Mouse (Mus musculus) embryonic stem cell, embryonic (primary cell): Measurements from ENCODE around the gene Sema3b.

Source experiments
- CTCF ChIA-PET, 4 experiments: fragments of 300-600 bp in 2 of 4; fragments of 350-600 bp in 2 of 4; sonication (Branson Sonifier 250); formaldehyde crosslinking; loops; one replicate each; lab custom pipeline; 2022; ENCODE audit warnings: inconsistent platforms in 2 of 4; lab: Charles Lee
- POLR2A ChIA-PET, 4 experiments: fragments of 300-600 bp in 2 of 4; fragments of 350-600 bp in 2 of 4; sonication (Branson Sonifier 250); formaldehyde crosslinking; loops; one replicate each; lab custom pipeline; 2022; ENCODE audit warnings: antibody characterized with exemption in 4 of 4, inconsistent platforms in 1 of 4; lab: Charles Lee

Sema3b gene

GRCm38 (mm10) chr9:107580501-107581317 lies 28.3 kb downstream of the Sema3b start, which contains the start of gene Hyal3:
Hyal3 (plus strand) TSS chr9:107580818.
- ChIA-PET POLR2A (interaction anchor here (0.6 to 29.0 kb wide), 46 partner anchors 8 to 284 kb away, joined by 3 to 450 read pairs (median 6); partner anchors contain the start of genes Gnai2 (in 3 of the 4), Hyal2 (in 3 of the 4), Cyb561d2 (in 2 of the 4) and Nprl2 (in 2 of the 4)), CTCF (interaction anchor here in 3 of 4 experiments (0.5 to 2.4 kb wide), 16 partner anchors 9 to 206 kb away, joined by 3 to 12 read pairs (median 4); partner anchors contain the start of genes Gnai2 (in 1 of the 3) and Hyal2 (in 1 of the 3))

GRCm38 (mm10) chr9:107579023-107579900 lies 29.8 kb downstream of the Sema3b start:
- CTCF ChIA-PET = interaction anchor here in 2 of 4 experiments (1.0 to 2.4 kb wide), 6 partner anchors 8 to 205 kb away, joined by 3 to 12 read pairs (median 4); no protein-coding TSS in a partner anchor
- POLR2A ChIA-PET = interaction anchor here in 3 of 4 experiments (0.6 to 29.0 kb wide), 28 partner anchors 8 to 86 kb away, joined by 3 to 450 read pairs (median 7); partner anchors contain the start of genes Ifrd2 (in 3 of the 3), Cyb561d2 (in 2 of the 3), Gnai2 (in 2 of the 3) and Hyal2 (in 2 of the 3)

- POLR2A ChIA-PET = interaction anchor here in 3 of 4 experiments (0.6 to 29.0 kb wide), 17 partner anchors 9 to 838 kb away, joined by 3 to 450 read pairs (median 13); partner anchors contain the start of genes Ifrd2 (in 3 of the 3), Hyal2 (in 2 of the 3), Cyb561d2 (in 1 of the 3) and Nprl2 (in 1 of the 3)
Observed at GRCm38 (mm10) chr9:107578587-107578986, 30.4 kb downstream of the Sema3b start, which contains the start of gene Naa80. Naa80 (plus strand) TSS chr9:107578887.

GRCm38 (mm10) chr9:107577871-107578270 lies 31.2 kb downstream of the Sema3b start:
- ChIA-PET POLR2A (interaction anchor here in 3 of 4 experiments (0.6 to 29.0 kb wide), 18 partner anchors 9 to 837 kb away, joined by 3 to 450 read pairs (median 7); partner anchors contain the start of genes Ifrd2 (in 3 of the 3), Tusc2 (in 2 of the 3), Cyb561d2 (in 1 of the 3) and Hyal2 (in 1 of the 3)), CTCF (interaction anchor here in 1 of 4 experiments (0.5 to 2.0 kb wide), 5 partner anchors 23 to 68 kb away, joined by 3 to 9 read pairs (median 3); no protein-coding TSS in a partner anchor)

More at GRCm38 (mm10) chr9:107578587-107578986, 30.4 kb downstream of the Sema3b start, which contains the start of gene Naa80:
- CTCF ChIA-PET = interaction anchor here in 1 of 4 experiments (0.7 to 1.8 kb wide), 2 partner anchors 34 to 52 kb away, joined by 3 to 6 read pairs; no protein-coding TSS in a partner anchor

GRCm38 (mm10) chr9:107576357-107577107 lies 32.5 kb downstream of the Sema3b start, which contains the start of gene Hyal1:
Hyal1 (plus strand) TSS chr9:107576927.
- ChIA-PET CTCF (interaction anchor here in 2 of 4 experiments (1.1 to 2.0 kb wide), 11 partner anchors 10 to 177 kb away, joined by 3 to 12 read pairs (median 4); partner anchors contain the start of genes Cacna2d2 (in 1 of the 2) and Ifrd2 (in 1 of the 2)), POLR2A (interaction anchor here (0.5 to 29.0 kb wide), 63 partner anchors 8 to 817 kb away, joined by 3 to 450 read pairs (median 4); partner anchors contain the start of genes Ifrd2 (in 4 of the 4), 6430571L13Rik (in 3 of the 4), Gnai2 (in 3 of the 4) and Tusc2 (in 3 of the 4))

GRCm38 (mm10) chr9:107575579-107576356 lies 33.3 kb downstream of the Sema3b start:
- CTCF ChIA-PET = interaction anchor here in 3 of 4 experiments (0.7 to 2.4 kb wide), 17 partner anchors 9 to 176 kb away, joined by 3 to 12 read pairs (median 4); partner anchors contain the start of genes Tusc2 (in 2 of the 3), Cacna2d2 (in 1 of the 3) and Ifrd2 (in 1 of the 3)
- POLR2A ChIA-PET = interaction anchor here (0.5 to 29.0 kb wide), 54 partner anchors 8 to 753 kb away, joined by 3 to 450 read pairs (median 5); partner anchors contain the start of genes Cyb561d2 (in 2 of the 4), Ifrd2 (in 2 of the 4), Nprl2 (in 2 of the 4) and Tusc2 (in 2 of the 4)

GRCm38 (mm10) chr9:107573774-107574173 lies 35.3 kb downstream of the Sema3b start:
- POLR2A ChIA-PET = interaction anchor here in 3 of 4 experiments (0.6 to 29.0 kb wide), 10 partner anchors 7 to 200 kb away, joined by 3 to 450 read pairs (median 3); partner anchors contain the start of genes Cyb561d2 (in 1 of the 3), Hyal3 (in 1 of the 3), Ifrd2 (in 1 of the 3) and Naa80 (in 1 of the 3)
- CTCF ChIA-PET = interaction anchor here in 2 of 4 experiments (0.6 to 2.4 kb wide), 2 partner anchors 9 to 57 kb away, joined by 4 to 7 read pairs; no protein-coding TSS in a partner anchor

- ChIA-PET POLR2A (interaction anchor here in 3 of 4 experiments (0.5 to 29.0 kb wide), 20 partner anchors 8 to 173 kb away, joined by 3 to 450 read pairs (median 5); partner anchors contain the start of genes Tusc2 (in 3 of the 3), Hyal3 (in 2 of the 3), Ifrd2 (in 2 of the 3) and Cacna2d2 (in 1 of the 3)), CTCF (interaction anchor here (0.6 to 1.6 kb wide), 5 partner anchors 25 to 157 kb away, joined by 3 to 13 read pairs (median 3); partner anchors contain the start of gene Zmynd10 (in 1 of the 4))
Observed at GRCm38 (mm10) chr9:107572327-107572662, 36.7 kb downstream of the Sema3b start.

GRCm38 (mm10) chr9:107571534-107572326 lies 37.3 kb downstream of the Sema3b start:
- ChIA-PET CTCF (interaction anchor here in 3 of 4 experiments (0.6 to 1.6 kb wide), 5 partner anchors 8 to 125 kb away, joined by 3 to 5 read pairs (median 3); partner anchors contain the start of genes Hyal3 (in 1 of the 3) and Zmynd10 (in 1 of the 3)), POLR2A (interaction anchor here in 3 of 4 experiments (0.5 to 29.0 kb wide), 19 partner anchors 9 to 172 kb away, joined by 3 to 450 read pairs (median 5); partner anchors contain the start of genes Tusc2 (in 3 of the 3), Hyal3 (in 2 of the 3), Ifrd2 (in 2 of the 3) and Cacna2d2 (in 1 of the 3))

GRCm38 (mm10) chr9:107570845-107571244 lies 38.2 kb downstream of the Sema3b start:
- ChIA-PET CTCF (interaction anchor here in 2 of 4 experiments (0.5 to 1.0 kb wide), 3 partner anchors 9 to 118 kb away, joined by 3 read pairs; partner anchors contain the start of gene Hyal3 (in 1 of the 2)), POLR2A (interaction anchor here in 2 of 4 experiments (1.4 to 29.0 kb wide), 11 partner anchors 10 to 74 kb away, joined by 4 to 450 read pairs (median 22); partner anchors contain the start of genes Hyal3 (in 2 of the 2), Ifrd2 (in 2 of the 2), Naa80 (in 1 of the 2) and Rassf1 (in 1 of the 2))

GRCm38 (mm10) chr9:107570016-107570415 lies 39.0 kb downstream of the Sema3b start:
- ChIA-PET POLR2A (interaction anchor here in 3 of 4 experiments (1.0 to 29.0 kb wide), 20 partner anchors 11 to 74 kb away, joined by 4 to 450 read pairs (median 9); partner anchors contain the start of genes Ifrd2 (in 3 of the 3), Hyal3 (in 2 of the 3), Rassf1 (in 2 of the 3) and Zmynd10 (in 2 of the 3)), CTCF (interaction anchor here in 3 of 4 experiments (0.5 to 2.5 kb wide), 9 partner anchors 10 to 401 kb away, joined by 3 to 5 read pairs (median 3); partner anchors contain the start of genes Hyal3 (in 1 of the 3) and Tmem115 (in 1 of the 3))

- POLR2A ChIA-PET = interaction anchor here in 3 of 4 experiments (0.7 to 29.0 kb wide), 31 partner anchors 7 to 947 kb away, joined by 3 to 450 read pairs (median 8); partner anchors contain the start of genes Ifrd2 (in 3 of the 3), Hyal1 (in 2 of the 3), Hyal3 (in 2 of the 3) and Naa80 (in 2 of the 3)
- CTCF ChIA-PET = interaction anchor here in 3 of 4 experiments (0.5 to 2.6 kb wide), 16 partner anchors 14 to 439 kb away, joined by 3 to 14 read pairs (median 3); partner anchors contain the start of genes Ifrd2 (in 1 of the 3), Rassf1 (in 1 of the 3) and Tmem115 (in 1 of the 3)
Observed at GRCm38 (mm10) chr9:107569270-107569669, 39.8 kb downstream of the Sema3b start.
